Mouse (Mus musculus) thymus, adult 2 months (tissue): ENCODE data around the gene Tmem273.

Source experiments
- CTCF ChIP-seq: fragments of 200-500 bp; IDR thresholded peaks from 2 replicates; pipeline ENCODE4 v1.5.1; 2012; ENCODE audit warnings: mild to moderate bottlenecking, control low read depth, low read length, moderate library complexity, borderline replicate concordance; ENCODE audit not compliant: control insufficient read depth, poor library complexity, insufficient read depth; ENCODE audit errors: extremely low read depth
- POLR2A ChIP-seq: fragments of 200-500 bp; IDR thresholded peaks from 2 replicates; pipeline ENCODE4 v1.6.1; 2012; ENCODE audit warnings: mild to moderate bottlenecking, low read length, control low read depth, moderate library complexity; ENCODE audit not compliant: control insufficient read depth, poor library complexity, insufficient read depth; ENCODE audit errors: extremely low read depth

DNA sequence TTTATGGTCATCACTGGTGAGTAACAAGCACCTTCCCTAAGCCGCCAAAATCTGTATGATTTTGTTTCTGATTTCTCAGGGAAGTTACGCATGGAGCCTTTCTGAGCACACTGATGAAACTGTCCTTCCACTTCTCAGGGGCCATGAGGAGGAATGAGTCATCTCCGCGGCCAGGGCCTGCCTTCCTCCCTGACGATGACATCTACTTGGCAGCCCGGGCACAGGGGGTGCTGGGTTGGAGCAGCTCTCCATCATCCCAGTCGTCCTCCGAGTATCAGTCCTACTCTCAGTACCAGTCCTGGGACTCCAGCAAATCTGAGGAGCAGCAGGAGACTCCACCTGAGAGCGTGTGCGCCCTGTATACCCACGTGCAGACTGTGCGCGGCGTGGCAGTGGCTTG, 49.4 kb downstream of the Tmem273 start:
- TF ChIP-seq CTCF (no peak), POLR2A (no peak)
